11 mouse cellular contexts compared by ENCODE assay signal in the genomic region with DNA sequence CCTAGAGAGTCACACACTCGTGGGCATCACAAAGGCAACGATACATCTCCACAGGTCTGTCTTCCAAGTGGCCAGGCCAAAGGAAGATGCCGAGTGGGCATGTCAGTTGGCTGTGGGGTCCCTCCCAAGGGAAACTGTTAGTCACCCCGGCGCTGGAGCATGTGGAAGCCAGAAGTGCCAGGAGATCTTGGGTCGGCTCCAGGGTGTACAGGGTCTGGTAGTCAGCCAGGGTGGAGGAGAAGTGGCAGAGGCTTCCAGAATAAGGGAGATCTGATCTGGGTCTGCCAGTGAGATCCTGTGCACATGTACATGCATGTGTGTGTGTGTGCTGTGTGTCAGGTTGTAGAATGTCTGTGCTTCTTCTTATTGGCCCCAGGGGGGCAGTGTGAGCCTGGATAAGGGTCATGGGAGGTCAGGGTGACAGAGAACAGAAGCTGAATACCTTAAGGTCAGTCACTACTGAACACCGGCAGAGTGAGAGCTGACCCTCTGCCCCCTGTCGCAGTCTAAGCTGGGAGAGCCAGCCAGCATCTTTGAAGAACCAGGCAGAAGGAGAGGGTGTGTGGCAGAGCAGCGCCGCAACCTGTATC. TPM values are rescaled to one million over a fixed set of nuclear protein-coding genes. Genes with fewer than 3 reads are reported as not detected.
DNase-seq lines count a peak whose midpoint lies in the region; ATAC-seq and TF ChIP-seq lines count a peak whose summit lies in the region.
"Had no signal": no experiment of that assay in that cellular context is flagged by ENCODE, and none has a peak within 500 bp of the region (broad histone marks: within the 10 kb centered on the region; RNA-seq: fewer than 3 reads in every experiment).

No protein-coding gene starts in this region.

- peak; percentile 21 for DNase-seq in forebrain, postnatal 0 days
- DNase-seq in forebrain, embryonic 11.5 days (ENCODE audit: low spot score), result no peak
- DNase-seq in lung, embryonic 14.5 days, result peak; percentile 30
- no peak for DNase-seq in lung, postnatal 25 days (ENCODE audit: low spot score)
- DNase-seq in heart, postnatal 14 days, result peak; percentile 47 to 62
- peak; percentile 62 for DNase-seq in thymus, postnatal 36 days

- no peak overlapping the region for H3K4me2 ChIP-seq in forebrain, postnatal 0 days (ENCODE audit: low read depth)
- H3K4me2 ChIP-seq in forebrain, embryonic 11.5 days (ENCODE audit: low read depth, low read length, severe bottlenecking), result no peak overlapping the region
- no peak overlapping the region for H3K4me2 ChIP-seq in lung, embryonic 14.5 days
- H3K4me2 ChIP-seq in hindbrain, embryonic 16.5 days (ENCODE audit: low read length), result no peak overlapping the region
- H3K4me2 ChIP-seq: neural tube, embryonic 12.5 days; stomach, embryonic 15.5 days had no signal

- H3K4me1 ChIP-seq in forebrain, postnatal 0 days (ENCODE audit: insufficient read depth), result peaks cover 12% of the 10 kb centered on the region
- peaks cover 6% of the 10 kb centered on the region; the same call in 1 of the 2 replicates for H3K4me1 ChIP-seq in forebrain, embryonic 11.5 days (replicated peaks; ENCODE audit: control insufficient read depth, insufficient read depth, low read length)
- H3K4me1 ChIP-seq in lung, embryonic 14.5 days (ENCODE audit: insufficient read depth), result peaks cover 20% of the 10 kb centered on the region
- H3K4me1 ChIP-seq in hindbrain, embryonic 16.5 days (ENCODE audit: control insufficient read depth, insufficient read depth, low read depth, low read length), result peaks cover 20% of the 10 kb centered on the region

- no peaks in the 10 kb centered on the region for H3K36me3 ChIP-seq in forebrain, postnatal 0 days (ENCODE audit: insufficient read depth)
- H3K36me3 ChIP-seq in forebrain, embryonic 11.5 days (ENCODE audit: control insufficient read depth, insufficient read depth, low read length), result no peaks in the 10 kb centered on the region
- H3K36me3 ChIP-seq in lung, embryonic 14.5 days (ENCODE audit: insufficient read depth), result no peaks in the 10 kb centered on the region
- no peaks in the 10 kb centered on the region for H3K36me3 ChIP-seq in hindbrain, embryonic 16.5 days (ENCODE audit: control insufficient read depth, insufficient read depth, low read length)
- H3K36me3 ChIP-seq: neural tube, embryonic 12.5 days; stomach, embryonic 15.5 days had no signal

- no peak overlapping the region for H3K9ac ChIP-seq in forebrain, postnatal 0 days
- no peak overlapping the region for H3K9ac ChIP-seq in forebrain, embryonic 11.5 days (ENCODE audit: low read length)
- no peak overlapping the region for H3K9ac ChIP-seq in lung, embryonic 14.5 days
- no peak overlapping the region for H3K9ac ChIP-seq in hindbrain, embryonic 16.5 days (ENCODE audit: low read depth, low read length)
- H3K9ac ChIP-seq: neural tube, embryonic 12.5 days; stomach, embryonic 15.5 days had no signal

- H3K27me3 ChIP-seq in forebrain, postnatal 0 days (ENCODE audit: insufficient read depth, low read length), result no peaks in the 10 kb centered on the region
- H3K27me3 ChIP-seq in forebrain, embryonic 11.5 days (ENCODE audit: control insufficient read depth, insufficient read depth, low read length), result no peaks in the 10 kb centered on the region
- H3K27me3 ChIP-seq in lung, embryonic 14.5 days (ENCODE audit: insufficient read depth, low read length), result peaks cover 6% of the 10 kb centered on the region; the same call in 1 of the 2 replicates
- no peaks in the 10 kb centered on the region; the same call in 1 of the 2 replicates for H3K27me3 ChIP-seq in hindbrain, embryonic 16.5 days (replicated peaks; ENCODE audit: control insufficient read depth, insufficient read depth, low read length)

- WGBS in forebrain, postnatal 0 days, result 47% methylated on average over 10 of the region's 10 CpGs
- whole genome bisulfite sequencing in forebrain, embryonic 11.5 days, result 64% methylated on average over 10 of the region's 10 CpGs
- WGBS in lung, embryonic 14.5 days, result 61% methylated on average over 10 of the region's 10 CpGs
- WGBS in hindbrain, embryonic 16.5 days, result 54% methylated on average over 10 of the region's 10 CpGs

- ATAC-seq in forebrain, postnatal 0 days, result 0 out of 2 replicates have a peak, but pooled peaks have one; percentile 23
- no peak for ATAC-seq in forebrain, embryonic 11.5 days (replicated peaks; ENCODE audit: low FRiP score)
- ATAC-seq in lung, embryonic 14.5 days (ENCODE audit: insufficient read depth), result no peak
- ATAC-seq in hindbrain, embryonic 16.5 days, result no peak
- ATAC-seq in cerebellum, adult (ENCODE audit: insufficient number of reproducible peaks, low FRiP score, low TSS enrichment), result no peak
- ATAC-seq: Patski had no signal

- intact Hi-C loops in heart, postnatal 14 days (cut with DNase I), result loop anchor here (2.0 to 5.0 kb wide), 3 partner anchors 35 to 159 kb away; no protein-coding TSS in a partner anchor

- peak; percentile 32; the same call in 1 of the 2 replicates for TF ChIP-seq CTCF in forebrain, postnatal 0 days (IDR thresholded peaks at IDR 0.05; ENCODE audit: low read depth)
- TF ChIP-seq CTCF in lung, embryonic 14.5 days (IDR thresholded peaks at IDR 0.05; ENCODE audit: low read depth), result peak; percentile 41; the same call in 1 of the 2 replicates

- no peak overlapping the region for H3K27ac ChIP-seq in forebrain, postnatal 0 days (ENCODE audit: low read depth, low read length)
- no peak overlapping the region for H3K27ac ChIP-seq in forebrain, embryonic 11.5 days (ENCODE audit: low read depth, low read length)
- no peak overlapping the region for H3K27ac ChIP-seq in lung, embryonic 14.5 days (ENCODE audit: low read depth)
- no peak overlapping the region for H3K27ac ChIP-seq in hindbrain, embryonic 16.5 days (ENCODE audit: low read depth, low read length)
- H3K27ac ChIP-seq: neural tube, embryonic 12.5 days had no signal

- H3K4me3 ChIP-seq in forebrain, postnatal 0 days (ENCODE audit: low read depth, low read length), result no peak overlapping the region
- H3K4me3 ChIP-seq in forebrain, embryonic 11.5 days (ENCODE audit: low read depth, low read length), result no peak overlapping the region
- no peak overlapping the region for H3K4me3 ChIP-seq in lung, embryonic 14.5 days (ENCODE audit: low read depth, low read length)
- H3K4me3 ChIP-seq in hindbrain, embryonic 16.5 days (ENCODE audit: low read length), result no peak overlapping the region
- H3K4me3 ChIP-seq: neural tube, embryonic 12.5 days; stomach, embryonic 15.5 days had no signal

- no peaks in the 10 kb centered on the region for H3K9me3 ChIP-seq in forebrain, postnatal 0 days (ENCODE audit: low read length)
- no peaks in the 10 kb centered on the region for H3K9me3 ChIP-seq in forebrain, embryonic 11.5 days (ENCODE audit: control insufficient read depth, low read length)
- H3K9me3 ChIP-seq in lung, embryonic 14.5 days (ENCODE audit: low read depth, low read length), result no peaks in the 10 kb centered on the region
- no peaks in the 10 kb centered on the region for H3K9me3 ChIP-seq in hindbrain, embryonic 16.5 days (ENCODE audit: control insufficient read depth, low read length)
- H3K9me3 ChIP-seq: neural tube, embryonic 12.5 days; stomach, embryonic 15.5 days had no signal

RNA-seq across cellular contexts. Expression of a gene that starts 1.4 kb away (rescaled TPM):
- total RNA-seq in forebrain, postnatal 0 days (2014; rRNA removed), result 24.5 and 32.9 TPM in 2 replicates
- polyA plus RNA-seq in forebrain, postnatal 0 days (2015; fragmentation: Nextera tagmentation; extraction: Ambion mirVana), result 12.7 and 14.8 TPM in 2 replicates
- polyA plus RNA-seq in forebrain, embryonic 11.5 days (2014; fragmentation: Nextera tagmentation; extraction: Ambion mirVana), result 4.0 and 4.4 TPM in 2 replicates
- 19.2 and 21.0 TPM in 2 replicates for polyA plus RNA-seq in lung, embryonic 14.5 days (2014; fragmentation: Nextera tagmentation; extraction: Ambion mirVana)
- total RNA-seq in heart, postnatal 14 days (2021), result 10 to 100 TPM; 27.9 to 36.3 TPM
- polyA plus RNA-seq in hindbrain, embryonic 16.5 days (2015; fragmentation: Nextera tagmentation; extraction: Ambion mirVana), result 9.6 and 11.8 TPM in 2 replicates

RNA-seq across cellular contexts. Expression of a gene that starts 5.8 kb away (rescaled TPM):
- total RNA-seq in forebrain, postnatal 0 days (2014; rRNA removed), result not detected in 2 replicates
- 0.12 and 0.15 TPM in 2 replicates for polyA plus RNA-seq in forebrain, postnatal 0 days (2015; fragmentation: Nextera tagmentation; extraction: Ambion mirVana)
- not detected in 2 replicates for polyA plus RNA-seq in forebrain, embryonic 11.5 days (2014; fragmentation: Nextera tagmentation; extraction: Ambion mirVana)
- 0.17 and 0.18 TPM in 2 replicates for polyA plus RNA-seq in lung, embryonic 14.5 days (2014; fragmentation: Nextera tagmentation; extraction: Ambion mirVana)
- not detected for total RNA-seq in heart, postnatal 14 days (2021)
- polyA plus RNA-seq in hindbrain, embryonic 16.5 days (2015; fragmentation: Nextera tagmentation; extraction: Ambion mirVana), result 0.21 and 3.5 TPM in 2 replicates

RNA-seq across cellular contexts. Expression of a gene that starts 50.0 kb away (rescaled TPM):
- 16.2 and 16.4 TPM in 2 replicates for total RNA-seq in forebrain, postnatal 0 days (2014; rRNA removed)
- polyA plus RNA-seq in forebrain, postnatal 0 days (2015; fragmentation: Nextera tagmentation; extraction: Ambion mirVana), result 9.6 and 10.5 TPM in 2 replicates
- 1.3 and 2.2 TPM in 2 replicates for polyA plus RNA-seq in forebrain, embryonic 11.5 days (2014; fragmentation: Nextera tagmentation; extraction: Ambion mirVana)
- 0.28 and 0.35 TPM in 2 replicates for polyA plus RNA-seq in lung, embryonic 14.5 days (2014; fragmentation: Nextera tagmentation; extraction: Ambion mirVana)
- under 1 TPM; 0.41 TPM for total RNA-seq in heart, postnatal 14 days (2021)
- 18.0 and 21.6 TPM in 2 replicates for polyA plus RNA-seq in hindbrain, embryonic 16.5 days (2015; fragmentation: Nextera tagmentation; extraction: Ambion mirVana)

Comparison
In these comparisons a context has a peak if more than half of its experiments do, and no peak if none do; other contexts are left out.
1. DNase-seq: peak in forebrain, postnatal 0 days (single experiment), lung, embryonic 14.5 days (single experiment), heart, postnatal 14 days (2 of 2) and thymus, postnatal 36 days (2 of 2); none in forebrain, embryonic 11.5 days (single experiment) and lung, postnatal 25 days (single experiment).